Mouse (Mus musculus): ENCODE results near the gene Enpp6. TPM values are rescaled to one million over a fixed set of nuclear protein-coding genes. Genes with fewer than 3 reads are reported as not detected.
"Not testable (repeated sequence)": the region's sequence is repeated elsewhere in the genome, so short reads cannot be mapped to it uniquely, and the experiment has no call there.

Gene Enpp6
- polyA plus RNA-seq, 1 experiment from 2014 or later: not detected

- no peak overlapping the region for H3K4me3 ChIP-seq (replicated peaks; ENCODE audit: low read depth, low read length)
- no peak for DNase-seq
- WGBS: 79% methylated on average over 5 of the region's 5 CpGs
- no peak overlapping the region for H3K9ac ChIP-seq (replicated peaks; ENCODE audit: low read length)
- H3K36me3 ChIP-seq (ENCODE audit: control insufficient read depth, insufficient read depth, low read length): no peaks in the 10 kb centered on the region
- H3K4me2 ChIP-seq (ENCODE audit: low read length): no peak overlapping the region
- H3K27me3 ChIP-seq (ENCODE audit: control insufficient read depth, insufficient read depth, low read length): no peaks in the 10 kb centered on the region
- no peak for ATAC-seq (ENCODE audit: low FRiP score, low TSS enrichment)
- no peaks in the 10 kb centered on the region for H3K4me1 ChIP-seq (ENCODE audit: control insufficient read depth, insufficient read depth, low read length)
- H3K9me3 ChIP-seq (ENCODE audit: control insufficient read depth, low read length): no peaks in the 10 kb centered on the region
- H3K27ac ChIP-seq (replicated peaks; ENCODE audit: low read depth, low read length): no peak overlapping the region
Measured at GRCm38 (mm10) chr8:47037405-47037804, 50.7 kb downstream of the Enpp6 start.

- not testable (repeated sequence) for ATAC-seq (ENCODE audit: low FRiP score, low TSS enrichment); H3K4me2 ChIP-seq (ENCODE audit: low read length); H3K27ac ChIP-seq (replicated peaks; ENCODE audit: low read depth, low read length); H3K36me3 ChIP-seq (ENCODE audit: control insufficient read depth, insufficient read depth, low read length); DNase-seq; H3K9ac ChIP-seq (replicated peaks; ENCODE audit: low read length); H3K4me1 ChIP-seq (ENCODE audit: control insufficient read depth, insufficient read depth, low read length); H3K27me3 ChIP-seq (ENCODE audit: control insufficient read depth, insufficient read depth, low read length); H3K9me3 ChIP-seq (ENCODE audit: control insufficient read depth, low read length); H3K4me3 ChIP-seq (replicated peaks; ENCODE audit: low read depth, low read length)
- 96% methylated on average over 3 of the region's 4 CpGs for WGBS
Measured at GRCm38 (mm10) chr8:47040215-47040614, 53.5 kb downstream of the Enpp6 start.

- WGBS: 73% methylated on average over 4 of the region's 4 CpGs
- no peaks in the 10 kb centered on the region for H3K27me3 ChIP-seq (ENCODE audit: control insufficient read depth, insufficient read depth, low read length)
- H3K36me3 ChIP-seq (ENCODE audit: control insufficient read depth, insufficient read depth, low read length): no peaks in the 10 kb centered on the region
- DNase-seq (no peak), ATAC-seq (ENCODE audit: low FRiP score, low TSS enrichment) (no peak)
- H3K27ac ChIP-seq (replicated peaks; ENCODE audit: low read depth, low read length): no peak overlapping the region
- H3K9me3 ChIP-seq (ENCODE audit: control insufficient read depth, low read length): no peaks in the 10 kb centered on the region; the same call in 1 of the 2 replicates
- no peaks in the 10 kb centered on the region for H3K4me1 ChIP-seq (ENCODE audit: control insufficient read depth, insufficient read depth, low read length)
- H3K4me3 ChIP-seq (replicated peaks; ENCODE audit: low read depth, low read length): no peak overlapping the region
- H3K4me2 ChIP-seq (ENCODE audit: low read length): no peak overlapping the region
- no peak overlapping the region for H3K9ac ChIP-seq (replicated peaks; ENCODE audit: low read length)
Measured at GRCm38 (mm10) chr8:47046340-47046739, 59.7 kb downstream of the Enpp6 start.

GRCm38 (mm10) chr8:47047146-47047545, 60.5 kb downstream of the Enpp6 start:
- no peak overlapping the region for H3K4me3 ChIP-seq (replicated peaks; ENCODE audit: low read depth, low read length)
- H3K4me2 ChIP-seq (ENCODE audit: low read length): no peak overlapping the region
- H3K36me3 ChIP-seq (ENCODE audit: control insufficient read depth, insufficient read depth, low read length): no peaks in the 10 kb centered on the region
- no peaks in the 10 kb centered on the region for H3K4me1 ChIP-seq (ENCODE audit: control insufficient read depth, insufficient read depth, low read length)
- H3K9me3 ChIP-seq (ENCODE audit: control insufficient read depth, low read length): no peaks in the 10 kb centered on the region; the same call in 1 of the 2 replicates
- no peaks in the 10 kb centered on the region for H3K27me3 ChIP-seq (ENCODE audit: control insufficient read depth, insufficient read depth, low read length)
- DNase-seq: no peak
- no peak overlapping the region for H3K27ac ChIP-seq (replicated peaks; ENCODE audit: low read depth, low read length)
- ATAC-seq (ENCODE audit: low FRiP score, low TSS enrichment): no peak
- 89% methylated on average over 2 of the region's 2 CpGs for WGBS
- no peak overlapping the region for H3K9ac ChIP-seq (replicated peaks; ENCODE audit: low read length)

GRCm38 (mm10) chr8:47048584-47048983, 61.9 kb downstream of the Enpp6 start:
- WGBS: 94% methylated on average over 10 of the region's 10 CpGs
- Histone ChIP-seq H3K4me2 (ENCODE audit: low read length) (no peak overlapping the region), H3K27me3 (ENCODE audit: control insufficient read depth, insufficient read depth, low read length) (no peaks in the 10 kb centered on the region), H3K36me3 (ENCODE audit: control insufficient read depth, insufficient read depth, low read length) (no peaks in the 10 kb centered on the region), H3K9me3 (ENCODE audit: control insufficient read depth, low read length) (no peaks in the 10 kb centered on the region), H3K4me1 (ENCODE audit: control insufficient read depth, insufficient read depth, low read length) (no peaks in the 10 kb centered on the region), H3K4me3 (replicated peaks; ENCODE audit: low read depth, low read length) (no peak overlapping the region), H3K27ac (replicated peaks; ENCODE audit: low read depth, low read length) (no peak overlapping the region), H3K9ac (replicated peaks; ENCODE audit: low read length) (no peak overlapping the region)
- no peak for ATAC-seq (ENCODE audit: low FRiP score, low TSS enrichment)
- DNase-seq: no peak

- no peak for DNase-seq
- Histone ChIP-seq H3K9ac (replicated peaks; ENCODE audit: low read length) (no peak overlapping the region), H3K9me3 (ENCODE audit: control insufficient read depth, low read length) (no peaks in the 10 kb centered on the region), H3K4me2 (ENCODE audit: low read length) (no peak overlapping the region), H3K27me3 (ENCODE audit: control insufficient read depth, insufficient read depth, low read length) (no peaks in the 10 kb centered on the region), H3K36me3 (ENCODE audit: control insufficient read depth, insufficient read depth, low read length) (no peaks in the 10 kb centered on the region), H3K4me1 (ENCODE audit: control insufficient read depth, insufficient read depth, low read length) (no peaks in the 10 kb centered on the region), H3K4me3 (replicated peaks; ENCODE audit: low read depth, low read length) (no peak overlapping the region), H3K27ac (replicated peaks; ENCODE audit: low read depth, low read length) (no peak overlapping the region)
- WGBS: 69% methylated on average over 3 of the region's 3 CpGs
- no peak for ATAC-seq (ENCODE audit: low FRiP score, low TSS enrichment)
Measured at GRCm38 (mm10) chr8:47052643-47053042, 66.0 kb downstream of the Enpp6 start.

- Histone ChIP-seq H3K27ac (replicated peaks; ENCODE audit: low read depth, low read length) (no peak overlapping the region), H3K4me3 (replicated peaks; ENCODE audit: low read depth, low read length) (no peak overlapping the region), H3K36me3 (ENCODE audit: control insufficient read depth, insufficient read depth, low read length) (no peaks in the 10 kb centered on the region), H3K4me2 (ENCODE audit: low read length) (no peak overlapping the region), H3K9ac (replicated peaks; ENCODE audit: low read length) (no peak overlapping the region), H3K9me3 (ENCODE audit: control insufficient read depth, low read length) (no peaks in the 10 kb centered on the region), H3K4me1 (ENCODE audit: control insufficient read depth, insufficient read depth, low read length) (no peaks in the 10 kb centered on the region), H3K27me3 (ENCODE audit: control insufficient read depth, insufficient read depth, low read length) (no peaks in the 10 kb centered on the region)
- DNase-seq: no peak
- 94% methylated on average over 1 of the region's 1 CpGs for WGBS
- ATAC-seq (ENCODE audit: low FRiP score, low TSS enrichment): no peak
Measured at GRCm38 (mm10) chr8:47056086-47056485, 69.4 kb downstream of the Enpp6 start.

GRCm38 (mm10) chr8:47058526-47058925, 71.8 kb downstream of the Enpp6 start:
- no peak overlapping the region for H3K9ac ChIP-seq (replicated peaks; ENCODE audit: low read length)
- WGBS: 28% methylated on average over 4 of the region's 4 CpGs
- no peak for ATAC-seq (ENCODE audit: low FRiP score, low TSS enrichment)

GRCm38 (mm10) chr8:47058971-47059370, 72.3 kb downstream of the Enpp6 start:
- no peaks in the 10 kb centered on the region for H3K36me3 ChIP-seq (ENCODE audit: control insufficient read depth, insufficient read depth, low read length)
- no peak for DNase-seq
- no peak overlapping the region for H3K4me3 ChIP-seq (replicated peaks; ENCODE audit: low read depth, low read length)
- whole genome bisulfite sequencing: 46% methylated on average over 2 of the region's 2 CpGs
- H3K27me3 ChIP-seq (ENCODE audit: control insufficient read depth, insufficient read depth, low read length): no peaks in the 10 kb centered on the region
- H3K9me3 ChIP-seq (ENCODE audit: control insufficient read depth, low read length): no peaks in the 10 kb centered on the region
- no peaks in the 10 kb centered on the region for H3K4me1 ChIP-seq (ENCODE audit: control insufficient read depth, insufficient read depth, low read length)
- no peak overlapping the region for H3K9ac ChIP-seq (replicated peaks; ENCODE audit: low read length)
- no peak overlapping the region for H3K27ac ChIP-seq (replicated peaks; ENCODE audit: low read depth, low read length)
- no peak overlapping the region for H3K4me2 ChIP-seq (ENCODE audit: low read length)
- ATAC-seq (ENCODE audit: low FRiP score, low TSS enrichment): no peak

More at GRCm38 (mm10) chr8:47058526-47058925, 71.8 kb downstream of the Enpp6 start:
- no peaks in the 10 kb centered on the region for H3K27me3 ChIP-seq (ENCODE audit: control insufficient read depth, insufficient read depth, low read length)
- H3K9me3 ChIP-seq (ENCODE audit: control insufficient read depth, low read length): no peaks in the 10 kb centered on the region
- no peak for DNase-seq
- H3K4me3 ChIP-seq (replicated peaks; ENCODE audit: low read depth, low read length): no peak overlapping the region
- no peaks in the 10 kb centered on the region for H3K36me3 ChIP-seq (ENCODE audit: control insufficient read depth, insufficient read depth, low read length)
- H3K4me1 ChIP-seq (ENCODE audit: control insufficient read depth, insufficient read depth, low read length): no peaks in the 10 kb centered on the region
- H3K27ac ChIP-seq (replicated peaks; ENCODE audit: low read depth, low read length): no peak overlapping the region
- H3K4me2 ChIP-seq (ENCODE audit: low read length): no peak overlapping the region

Measured in midbrain, embryonic 14.5 days (tissue).